Mouse (Mus musculus): ENCODE data around the gene Gm5426. TPM values are rescaled to one million over a fixed set of nuclear protein-coding genes. Genes with fewer than 3 reads are reported as not detected.
"Not testable (repeated sequence)": the region's sequence is repeated elsewhere in the genome, so short reads cannot be mapped to it uniquely, and the experiment has no call there.

Gene Gm5426
- total RNA-seq (2014; fragmentation: Nextera tagmentation) (not detected in 2 replicates), total RNA-seq (2017) (not detected in 2 replicates), polyA plus RNA-seq (2012) (not detected in 2 replicates)

DNA sequence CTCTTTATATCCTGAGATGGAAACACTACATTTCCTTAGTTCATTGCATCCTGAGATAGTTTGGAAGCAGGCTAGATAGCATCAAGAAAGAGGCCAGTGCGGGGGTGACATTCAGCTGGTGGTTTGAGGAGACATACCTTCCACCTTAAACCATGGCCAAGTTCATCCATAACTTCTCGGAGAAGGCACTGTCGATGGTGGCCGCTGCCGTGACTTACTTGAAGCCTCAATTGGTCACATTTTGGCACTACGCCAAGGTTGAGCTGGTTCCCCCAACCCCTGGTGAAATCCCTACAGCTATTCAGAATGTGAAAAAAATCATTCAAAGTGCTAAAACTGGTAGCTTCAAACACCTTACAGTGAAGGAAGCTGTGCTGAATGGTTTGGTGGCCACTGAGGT lies at the start of gene Gm5426:
Gene Gm5426, plus strand, starts transcription at position 153 of the 400 bp plus-strand sequence.
- H3K4me3 ChIP-seq (ENCODE audit: low read depth, low read length); ATAC-seq (ENCODE audit: extremely low read depth, insufficient number of reproducible peaks, low FRiP score, poor library complexity, severe bottlenecking); DNase-seq (ENCODE audit: low spot score); H3K36me3 ChIP-seq (replicated peaks); H3K9me3 ChIP-seq (replicated peaks); H3K4me1 ChIP-seq (ENCODE audit: insufficient read depth, low read depth, low read length); H3K27me3 ChIP-seq (ENCODE audit: insufficient read depth, low read length): not testable (repeated sequence)

DNA sequence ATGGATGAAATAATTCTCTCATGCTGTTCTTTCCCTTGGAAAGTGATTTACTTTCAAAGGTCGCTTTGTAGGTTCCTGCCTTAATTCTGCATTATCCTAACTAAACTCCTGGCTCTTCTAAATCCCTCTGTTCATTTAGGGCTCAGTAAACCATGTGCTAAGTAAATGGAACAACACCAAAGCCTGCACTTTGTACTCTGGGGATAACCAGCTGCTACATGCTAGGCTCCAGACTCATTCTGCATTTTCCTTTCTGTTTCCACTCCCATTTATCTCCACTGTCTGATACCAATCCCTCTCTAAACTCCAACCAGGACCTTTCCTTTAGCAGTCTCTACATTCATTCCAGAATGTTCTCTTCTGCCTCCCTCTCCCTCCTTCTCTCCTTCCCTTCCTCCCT lies 46.7 kb upstream of the Gm5426 start:
- Histone ChIP-seq H3K4me3 (ENCODE audit: low read depth, low read length) (no peak overlapping the region), H3K36me3 (replicated peaks) (no peaks in the 10 kb centered on the region)
- no peak for TF ChIP-seq TAL1 (conservative IDR thresholded peaks at IDR 0.05; ENCODE audit: low read depth, low read length)
- TF ChIP-seq CTCF (IDR thresholded peaks at IDR 0.05; ENCODE audit: low read depth, low read length), result no peak
- no peak for TF ChIP-seq GATA2 (IDR thresholded peaks at IDR 0.05; ENCODE audit: borderline replicate concordance, low read depth, low read length)
- no peak for TF ChIP-seq POLR2AphosphoS5 (IDR thresholded peaks at IDR 0.05; ENCODE audit: insufficient replicate concordance, low read depth, low read length)
- TF ChIP-seq GATA1 (IDR thresholded peaks at IDR 0.05; ENCODE audit: borderline replicate concordance, low read length), result no peak

DNA sequence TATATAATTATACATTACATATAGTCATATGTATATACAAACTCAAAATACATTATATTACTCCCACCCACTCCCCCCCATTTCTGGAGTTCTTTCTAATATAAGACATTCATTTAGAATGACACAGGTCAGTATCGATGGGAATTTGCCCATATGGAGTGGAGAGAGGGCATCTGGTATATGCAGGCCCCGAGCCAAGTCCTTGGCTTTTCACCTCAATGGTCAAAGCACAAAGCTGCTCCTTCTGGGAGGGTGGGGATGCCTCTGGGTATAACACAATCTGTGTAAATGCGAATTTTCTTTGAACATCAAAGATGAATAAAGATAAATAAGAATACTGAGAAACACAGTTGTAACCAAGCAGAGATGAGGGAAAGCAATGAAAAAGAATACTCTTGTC lies 46.0 kb upstream of the Gm5426 start:
- H3K4me3 ChIP-seq (ENCODE audit: low read depth, low read length), result no peak overlapping the region
- H3K27me3 ChIP-seq (ENCODE audit: insufficient read depth, low read length), result no peaks in the 10 kb centered on the region
- H3K9me3 ChIP-seq (replicated peaks), result no peaks in the 10 kb centered on the region
- ATAC-seq (ENCODE audit: extremely low read depth, insufficient number of reproducible peaks, low FRiP score, poor library complexity, severe bottlenecking) (no peak), DNase-seq (ENCODE audit: low spot score) (no peak)
- TF ChIP-seq GATA2 (IDR thresholded peaks at IDR 0.05; ENCODE audit: borderline replicate concordance, low read depth, low read length), result no peak
- no peaks in the 10 kb centered on the region for H3K36me3 ChIP-seq (replicated peaks)
- H3K4me1 ChIP-seq (ENCODE audit: insufficient read depth, low read depth, low read length), result no peaks in the 10 kb centered on the region

More for the DNA sequence above, 46.7 kb upstream of the Gm5426 start:
- Histone ChIP-seq H3K9me3 (replicated peaks) (no peaks in the 10 kb centered on the region), H3K4me1 (ENCODE audit: insufficient read depth, low read depth, low read length) (no peaks in the 10 kb centered on the region), H3K27me3 (ENCODE audit: insufficient read depth, low read length) (no peaks in the 10 kb centered on the region)
- no peak for ATAC-seq (ENCODE audit: extremely low read depth, insufficient number of reproducible peaks, low FRiP score, poor library complexity, severe bottlenecking)
- no peak for DNase-seq (ENCODE audit: low spot score)

DNA sequence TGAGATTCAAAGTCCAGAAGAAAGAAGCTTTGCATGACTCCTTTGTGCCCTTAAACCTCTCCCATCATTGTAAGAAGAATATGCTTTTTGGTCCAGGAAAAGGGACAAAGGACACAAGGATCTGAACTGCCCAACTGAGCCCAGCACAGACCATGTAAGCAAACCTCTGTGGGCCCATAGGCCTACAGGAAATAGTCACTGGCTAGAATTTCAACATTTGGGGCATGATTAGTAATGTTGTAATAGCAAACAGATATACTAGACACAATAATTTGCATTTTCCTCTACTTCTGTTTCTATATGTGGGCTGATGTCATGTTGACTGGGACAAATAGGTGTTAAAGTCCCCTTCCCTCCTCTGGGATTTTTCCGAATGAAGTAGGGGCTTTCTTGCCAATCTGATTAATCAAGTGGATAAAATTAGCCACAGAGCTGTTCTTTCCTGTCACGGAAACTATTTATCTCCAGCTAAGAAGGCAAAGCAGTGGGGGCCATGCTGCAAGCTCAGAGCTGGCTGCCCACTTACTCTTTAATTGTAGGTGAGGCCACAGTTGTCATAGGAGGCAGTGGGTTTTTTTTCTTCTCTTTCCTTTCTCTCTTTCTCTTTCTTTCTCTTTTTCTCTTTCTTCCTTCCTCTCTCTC lies 42.4 kb upstream of the Gm5426 start:
- ATAC-seq (ENCODE audit: extremely low read depth, insufficient number of reproducible peaks, low FRiP score, poor library complexity, severe bottlenecking) (no peak), DNase-seq (ENCODE audit: low spot score) (no peak)
- no peaks in the 10 kb centered on the region for H3K4me1 ChIP-seq (ENCODE audit: insufficient read depth, low read depth, low read length)
- TF ChIP-seq POLR2AphosphoS5 (IDR thresholded peaks at IDR 0.05; ENCODE audit: insufficient replicate concordance, low read depth, low read length), result no peak
- no peak overlapping the region for H3K4me3 ChIP-seq (ENCODE audit: low read depth, low read length)
- H3K36me3 ChIP-seq (replicated peaks), result no peaks in the 10 kb centered on the region
- no peaks in the 10 kb centered on the region for H3K27me3 ChIP-seq (ENCODE audit: insufficient read depth, low read length)
- H3K9me3 ChIP-seq (replicated peaks), result no peaks in the 10 kb centered on the region

- no peaks in the 10 kb centered on the region for H3K9me3 ChIP-seq (replicated peaks)
- H3K4me3 ChIP-seq (ENCODE audit: low read depth, low read length), result no peak overlapping the region
- DNase-seq (ENCODE audit: low spot score), result no peak
- H3K36me3 ChIP-seq (replicated peaks), result no peaks in the 10 kb centered on the region
- TF ChIP-seq GATA2 (IDR thresholded peaks at IDR 0.05; ENCODE audit: borderline replicate concordance, low read depth, low read length), result no peak
- TF ChIP-seq POLR2AphosphoS5 (IDR thresholded peaks at IDR 0.05; ENCODE audit: insufficient replicate concordance, low read depth, low read length), result no peak
- no peak for TF ChIP-seq TAL1 (conservative IDR thresholded peaks at IDR 0.05; ENCODE audit: low read depth, low read length)
- no peak for TF ChIP-seq GATA1 (IDR thresholded peaks at IDR 0.05; ENCODE audit: borderline replicate concordance, low read length)
- TF ChIP-seq CTCF (IDR thresholded peaks at IDR 0.05; ENCODE audit: low read depth, low read length), result no peak
- H3K27me3 ChIP-seq (ENCODE audit: insufficient read depth, low read length), result no peaks in the 10 kb centered on the region
- no peak for ATAC-seq (ENCODE audit: extremely low read depth, insufficient number of reproducible peaks, low FRiP score, poor library complexity, severe bottlenecking)
- H3K4me1 ChIP-seq (ENCODE audit: insufficient read depth, low read depth, low read length), result no peaks in the 10 kb centered on the region
Measured at GRCm38 (mm10) chr10:96094559-96094958, 41.8 kb upstream of the Gm5426 start.

- DNase-seq (ENCODE audit: low spot score) (no peak), ATAC-seq (ENCODE audit: extremely low read depth, insufficient number of reproducible peaks, low FRiP score, poor library complexity, severe bottlenecking) (no peak)
- TF ChIP-seq TAL1 (conservative IDR thresholded peaks at IDR 0.05; ENCODE audit: low read depth, low read length), result no peak
- TF ChIP-seq GATA2 (IDR thresholded peaks at IDR 0.05; ENCODE audit: borderline replicate concordance, low read depth, low read length), result no peak
- TF ChIP-seq POLR2AphosphoS5 (IDR thresholded peaks at IDR 0.05; ENCODE audit: insufficient replicate concordance, low read depth, low read length), result no peak
- TF ChIP-seq GATA1 (IDR thresholded peaks at IDR 0.05; ENCODE audit: borderline replicate concordance, low read length), result no peak
- TF ChIP-seq CTCF (IDR thresholded peaks at IDR 0.05; ENCODE audit: low read depth, low read length), result no peak
- H3K27me3 ChIP-seq (ENCODE audit: insufficient read depth, low read length), result no peaks in the 10 kb centered on the region
- H3K4me1 ChIP-seq (ENCODE audit: insufficient read depth, low read depth, low read length), result no peaks in the 10 kb centered on the region
- H3K9me3 ChIP-seq (replicated peaks), result no peaks in the 10 kb centered on the region
- no peak overlapping the region for H3K4me3 ChIP-seq (ENCODE audit: low read depth, low read length)
- H3K36me3 ChIP-seq (replicated peaks), result no peaks in the 10 kb centered on the region
Measured at GRCm38 (mm10) chr10:96096730-96097129, 39.7 kb upstream of the Gm5426 start.

GRCm38 (mm10) chr10:96101035-96101434 lies 35.4 kb upstream of the Gm5426 start:
- no peaks in the 10 kb centered on the region for H3K4me1 ChIP-seq (ENCODE audit: insufficient read depth, low read depth, low read length)
- no peaks in the 10 kb centered on the region for H3K36me3 ChIP-seq (replicated peaks)
- no peak for DNase-seq (ENCODE audit: low spot score)
- no peaks in the 10 kb centered on the region for H3K9me3 ChIP-seq (replicated peaks)
- ATAC-seq (ENCODE audit: extremely low read depth, insufficient number of reproducible peaks, low FRiP score, poor library complexity, severe bottlenecking), result no peak
- no peak for TF ChIP-seq GATA1 (IDR thresholded peaks at IDR 0.05; ENCODE audit: borderline replicate concordance, low read length)
- no peak for TF ChIP-seq TAL1 (conservative IDR thresholded peaks at IDR 0.05; ENCODE audit: low read depth, low read length)
- no peak for TF ChIP-seq CTCF (IDR thresholded peaks at IDR 0.05; ENCODE audit: low read depth, low read length)
- TF ChIP-seq POLR2AphosphoS5 (IDR thresholded peaks at IDR 0.05; ENCODE audit: insufficient replicate concordance, low read depth, low read length), result no peak
- no peak for TF ChIP-seq GATA2 (IDR thresholded peaks at IDR 0.05; ENCODE audit: borderline replicate concordance, low read depth, low read length)
- H3K27me3 ChIP-seq (ENCODE audit: insufficient read depth, low read length), result no peaks in the 10 kb centered on the region
- H3K4me3 ChIP-seq (ENCODE audit: low read depth, low read length), result no peak overlapping the region

Measured in G1E (cell line).